ENCODE assay signal across 8 mouse cellular contexts in genomic region chr2:49450467-49450866, GRCm38 (mm10). TPM values are rescaled to one million over a fixed set of nuclear protein-coding genes. Genes with fewer than 3 reads are reported as not detected.
DNase-seq lines count a peak whose midpoint lies in the region; ATAC-seq and TF ChIP-seq lines count a peak whose summit lies in the region.

No protein-coding gene starts in this region.

- H3K9ac ChIP-seq in heart, embryonic 13.5 days, result peak overlapping the region; percentile 98
- H3K9ac ChIP-seq in ES-Bruce4 (ENCODE audit: low read depth, poor library complexity, severe bottlenecking), result peak overlapping the region; percentile 100
- peak overlapping the region; percentile 96; the same call in 1 of the 2 replicates for H3K9ac ChIP-seq in forebrain, embryonic 16.5 days (replicated peaks; ENCODE audit: low read depth, low read length)
- H3K9ac ChIP-seq in liver, postnatal 0 days (replicated peaks), result peak overlapping the region; percentile 94

- no peak for DNase-seq in heart, postnatal 36 days
- no peak for DNase-seq in liver, postnatal 0 days
- no peak for DNase-seq in right cerebral cortex, postnatal 10 days (ENCODE audit: low spot score in 2 of 2)
- no peak for DNase-seq in B cell, adult 2 months
- DNase-seq in thymus, postnatal 36 days, result no peak

- no peaks in the 10 kb centered on the region for H3K9me3 ChIP-seq in heart, embryonic 13.5 days
- no peaks in the 10 kb centered on the region for H3K9me3 ChIP-seq in ES-Bruce4 (replicated peaks; ENCODE audit: control insufficient read depth, insufficient read depth, low read length, poor library complexity, severe bottlenecking)
- H3K9me3 ChIP-seq in forebrain, embryonic 16.5 days (ENCODE audit: control insufficient read depth, low read length), result no peaks in the 10 kb centered on the region
- H3K9me3 ChIP-seq in liver, postnatal 0 days (ENCODE audit: low read length), result no peaks in the 10 kb centered on the region

- peak overlapping the region; percentile 99 for H3K4me3 ChIP-seq in heart, embryonic 13.5 days
- H3K4me3 ChIP-seq in ES-Bruce4 (ENCODE audit: low read depth, low read length), result peak overlapping the region; percentile 100
- H3K4me3 ChIP-seq in forebrain, embryonic 16.5 days (replicated peaks; ENCODE audit: low read length), result peak overlapping the region; percentile 98
- H3K4me3 ChIP-seq in liver, postnatal 0 days (ENCODE audit: low read depth, low read length), result peak overlapping the region; percentile 88

- intact Hi-C loops in heart, postnatal 36 days (cut with DNase I), result loop anchor here (2.0 to 10.0 kb wide), 4 partner anchors 87 to 636 kb away; partner anchors contain the start of genes Acvr2a and Mbd5

- no peak for TF ChIP-seq POLR2A in ES-Bruce4 (IDR thresholded peaks at IDR 0.05; ENCODE audit: insufficient read depth, low read length)

- TF ChIP-seq CTCF in ES-Bruce4 (IDR thresholded peaks at IDR 0.05; ENCODE audit: low read depth, low read length), result no peak
- no peak for TF ChIP-seq CTCF in liver, postnatal 0 days (IDR thresholded peaks at IDR 0.05; ENCODE audit: low read depth)

- no peak for TF ChIP-seq EP300 in ES-Bruce4 (IDR thresholded peaks at IDR 0.05; ENCODE audit: insufficient read depth, low read depth, low read length)
- no peak for TF ChIP-seq EP300 in liver, postnatal 0 days (IDR thresholded peaks at IDR 0.05; ENCODE audit: low read depth)

- peak overlapping the region; percentile 95 for H3K4me2 ChIP-seq in heart, embryonic 13.5 days
- H3K4me2 ChIP-seq in forebrain, embryonic 16.5 days (ENCODE audit: low read length), result peak overlapping the region; percentile 72
- peak overlapping the region; percentile 90 for H3K4me2 ChIP-seq in liver, postnatal 0 days (ENCODE audit: low read depth, low read length)

- peaks cover 19% of the 10 kb centered on the region for H3K4me1 ChIP-seq in heart, embryonic 13.5 days
- peaks cover 1% of the 10 kb centered on the region for H3K4me1 ChIP-seq in ES-Bruce4 (ENCODE audit: control insufficient read depth, insufficient read depth, low read length)
- H3K4me1 ChIP-seq in forebrain, embryonic 16.5 days (replicated peaks; ENCODE audit: control insufficient read depth, insufficient read depth, low read length), result peaks cover 15% of the 10 kb centered on the region
- H3K4me1 ChIP-seq in liver, postnatal 0 days (ENCODE audit: insufficient read depth), result peaks cover 7% of the 10 kb centered on the region; the same call in 1 of the 2 replicates

- H3K36me3 ChIP-seq in heart, embryonic 13.5 days, result no peaks in the 10 kb centered on the region
- H3K36me3 ChIP-seq in ES-Bruce4 (ENCODE audit: control insufficient read depth, insufficient read depth, low read length, poor library complexity, severe bottlenecking), result no peaks in the 10 kb centered on the region
- no peaks in the 10 kb centered on the region for H3K36me3 ChIP-seq in forebrain, embryonic 16.5 days (ENCODE audit: control insufficient read depth, insufficient read depth)
- no peaks in the 10 kb centered on the region for H3K36me3 ChIP-seq in liver, postnatal 0 days (replicated peaks; ENCODE audit: insufficient read depth, low read length)

- H3K27me3 ChIP-seq in heart, embryonic 13.5 days (replicated peaks), result no peaks in the 10 kb centered on the region; the same call in 1 of the 2 replicates
- H3K27me3 ChIP-seq in ES-Bruce4 (ENCODE audit: control insufficient read depth, insufficient read depth, low read length, poor library complexity, severe bottlenecking), result no peaks in the 10 kb centered on the region
- H3K27me3 ChIP-seq in forebrain, embryonic 16.5 days (replicated peaks; ENCODE audit: control insufficient read depth, insufficient read depth, low read length), result no peaks in the 10 kb centered on the region
- H3K27me3 ChIP-seq in liver, postnatal 0 days (ENCODE audit: insufficient read depth, low read length), result no peaks in the 10 kb centered on the region

- ATAC-seq in heart, embryonic 13.5 days (ENCODE audit: extremely low read depth, insufficient number of reproducible peaks, low FRiP score, low TSS enrichment), result no peak
- ATAC-seq in forebrain, embryonic 16.5 days, result no peak
- ATAC-seq in liver, postnatal 0 days, result no peak

- no peak overlapping the region for H3K27ac ChIP-seq in heart, embryonic 13.5 days (replicated peaks)
- no peak overlapping the region for H3K27ac ChIP-seq in ES-Bruce4 (ENCODE audit: insufficient read depth, low read length)
- no peak overlapping the region; the same call in 1 of the 2 replicates for H3K27ac ChIP-seq in forebrain, embryonic 16.5 days (ENCODE audit: low read length)
- H3K27ac ChIP-seq in liver, postnatal 0 days (ENCODE audit: low read depth), result no peak overlapping the region

- WGBS in heart, embryonic 13.5 days, result 20% methylated on average over 4 of the region's 4 CpGs
- WGBS in forebrain, embryonic 16.5 days, result 4% methylated on average over 4 of the region's 4 CpGs
- WGBS in liver, postnatal 0 days (ENCODE audit: insufficient replicate concordance), result 24% methylated on average over 4 of the region's 4 CpGs

RNA-seq across cellular contexts. Expression of gene Epc2, which starts 0.8 kb away (rescaled TPM):
- 3.8 and 4.8 TPM in 2 replicates for polyA plus RNA-seq in heart, embryonic 13.5 days (2015; fragmentation: Nextera tagmentation; extraction: Ambion mirVana)
- 10 to 100 TPM; 19.9 to 22.6 TPM for total RNA-seq in heart, postnatal 36 days (2021)
- polyA plus RNA-seq in ES-Bruce4 (2011; ENCODE audit: insufficient read depth, insufficient read length, low read depth, missing spikeins), result 27.5 and 38.8 TPM in 2 replicates
- polyA plus RNA-seq in forebrain, embryonic 16.5 days (2015; fragmentation: Nextera tagmentation; extraction: Ambion mirVana), result 13.7 and 15.6 TPM in 2 replicates
- polyA plus RNA-seq in liver, postnatal 0 days (2015; fragmentation: Nextera tagmentation; extraction: Ambion mirVana), result 1.6 and 1.9 TPM in 2 replicates
